Mouse (Mus musculus) telencephalon, adult 2 months (tissue): ENCODE data around the gene Ddc.

ENCODE experiments used
- DNase-seq: peaks from one replicate; pipeline ENCODE4 v3.0.0-alpha.2; 2011; ENCODE audit warnings: low read depth, low spot score

The Ddc gene

DNA sequence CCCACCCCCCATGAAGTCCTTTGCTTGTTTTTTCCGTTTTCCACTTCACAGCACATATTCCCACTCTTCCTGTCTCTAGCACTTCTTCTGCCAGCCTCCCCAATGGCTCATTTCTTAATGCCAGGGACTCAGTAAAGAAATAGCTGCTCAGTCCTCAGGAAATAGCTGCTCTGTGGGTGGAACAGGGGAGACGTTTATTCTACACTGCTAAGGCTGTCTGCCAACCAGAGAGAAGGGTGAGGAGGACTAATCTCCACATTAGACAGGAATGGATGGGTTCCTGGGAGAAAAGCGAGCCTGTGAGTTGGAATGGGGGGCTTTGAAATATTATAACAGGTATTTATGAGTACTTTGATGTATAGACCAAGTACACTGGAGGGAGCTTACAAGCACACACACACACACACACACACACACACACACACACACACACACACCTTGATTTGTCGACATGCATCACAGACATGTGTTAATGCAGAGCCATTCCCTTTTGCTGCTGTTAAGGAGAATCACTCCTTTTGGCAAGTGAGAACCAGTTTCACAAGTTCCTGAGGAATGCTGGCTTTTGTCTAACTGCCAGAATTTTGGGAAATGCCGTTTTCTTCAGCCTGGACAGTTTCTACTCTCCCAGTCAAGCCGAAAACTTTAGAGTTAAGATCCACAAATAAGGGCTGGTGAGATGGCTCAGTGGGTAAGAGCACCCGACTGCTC, 9.9 kb upstream of the Ddc start:
- peak; percentile 27 for DNase-seq

DNA sequence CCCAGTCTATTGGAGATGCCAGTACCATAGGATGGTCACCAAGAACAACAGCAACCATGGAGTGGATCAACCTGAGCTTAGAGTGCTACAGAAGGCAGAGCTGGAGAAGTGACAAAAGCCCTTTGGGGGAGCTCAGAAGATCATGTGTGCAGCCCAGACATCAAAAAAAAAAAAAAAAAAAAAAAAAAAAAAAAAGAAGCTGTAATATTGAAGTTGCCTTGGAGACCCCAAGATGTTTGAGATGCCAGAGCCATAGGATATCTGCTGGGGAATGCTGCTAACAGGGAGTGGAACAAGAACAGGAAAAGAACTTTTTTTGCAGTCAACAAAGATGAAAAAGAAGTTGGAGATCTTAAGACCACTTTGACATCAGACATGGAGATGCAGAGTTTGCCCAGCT, 7.6 kb upstream of the Ddc start:
- no peak for DNase-seq

DNA sequence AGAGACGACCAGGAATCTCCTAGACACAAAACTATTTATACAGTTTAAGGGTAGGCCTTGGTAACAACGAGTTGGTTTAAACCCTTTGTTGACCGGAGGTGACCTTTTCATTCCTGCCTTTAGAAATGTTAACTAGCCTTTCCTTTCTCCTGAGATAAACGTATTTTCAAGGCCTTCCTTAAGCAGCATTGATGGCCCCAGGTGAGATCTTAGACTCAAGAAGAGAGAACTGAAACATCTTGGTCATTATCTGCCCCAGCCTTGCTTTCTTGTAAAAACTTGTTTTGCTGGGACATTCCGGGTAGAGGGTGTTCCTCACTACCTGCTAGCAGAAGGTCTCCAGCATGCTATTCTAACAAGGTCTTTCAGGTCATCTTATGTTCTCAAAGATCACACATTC, 7.1 kb upstream of the Ddc start:
- no peak for DNase-seq

DNA sequence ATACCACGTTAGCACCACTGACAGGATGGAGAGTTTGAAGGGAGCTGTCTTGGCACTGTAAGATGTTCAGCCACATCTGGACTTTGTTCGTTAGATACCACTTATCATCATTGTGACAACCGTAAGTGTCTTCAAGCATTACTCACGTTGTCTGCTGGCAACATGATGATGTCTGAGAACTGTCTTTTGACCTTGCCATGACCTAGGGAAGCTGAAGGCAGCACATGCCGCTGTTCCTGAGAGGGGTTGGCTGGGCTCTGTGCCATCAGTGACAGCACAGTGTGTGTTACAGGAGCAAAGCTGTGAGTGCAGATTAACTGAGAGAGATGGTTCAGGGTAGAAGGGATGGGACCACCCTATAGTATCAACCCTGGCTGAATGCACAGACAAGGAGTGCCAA, 3.6 kb upstream of the Ddc start:
- no peak for DNase-seq

DNA sequence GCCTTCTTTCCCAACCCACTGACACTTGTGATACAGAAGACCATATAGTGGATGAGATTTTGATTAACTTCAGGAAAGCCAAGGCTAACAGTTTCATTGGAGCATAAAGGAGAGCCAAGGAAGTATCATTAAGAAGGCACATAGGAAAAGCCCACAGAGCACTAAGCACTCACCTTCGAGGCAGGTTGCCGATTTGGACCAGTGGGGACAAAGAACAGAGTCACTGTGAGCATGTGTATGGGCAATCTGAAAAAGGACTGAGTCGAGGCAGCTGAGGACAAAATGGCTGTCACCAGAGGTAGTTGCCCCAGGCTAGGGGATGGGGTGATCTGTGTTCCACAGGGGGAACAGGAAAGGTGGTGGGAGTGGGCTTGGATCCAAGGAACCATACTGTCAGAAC, 552 bp upstream of the Ddc start:
- DNase-seq: no peak

DNA sequence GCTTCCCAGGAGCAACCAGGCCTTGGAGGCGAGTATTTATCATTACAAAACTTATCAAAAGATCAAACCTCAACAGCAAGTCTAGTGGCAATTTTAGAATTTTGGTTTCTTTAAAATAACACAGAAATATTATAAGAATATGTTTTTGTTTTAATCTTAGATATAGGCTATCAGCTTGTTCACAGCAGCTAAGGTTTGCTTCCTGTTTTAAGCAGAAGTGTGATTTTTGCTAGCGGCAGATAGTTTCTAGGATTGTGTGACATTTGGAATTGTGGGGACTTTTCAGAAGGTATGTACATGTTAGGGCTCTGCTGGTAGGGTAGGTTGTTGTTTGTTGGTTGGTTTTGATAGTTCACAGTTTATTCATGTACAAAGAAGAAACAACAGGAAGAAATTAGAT, 2.5 kb downstream of the Ddc start:
- no peak for DNase-seq

DNA sequence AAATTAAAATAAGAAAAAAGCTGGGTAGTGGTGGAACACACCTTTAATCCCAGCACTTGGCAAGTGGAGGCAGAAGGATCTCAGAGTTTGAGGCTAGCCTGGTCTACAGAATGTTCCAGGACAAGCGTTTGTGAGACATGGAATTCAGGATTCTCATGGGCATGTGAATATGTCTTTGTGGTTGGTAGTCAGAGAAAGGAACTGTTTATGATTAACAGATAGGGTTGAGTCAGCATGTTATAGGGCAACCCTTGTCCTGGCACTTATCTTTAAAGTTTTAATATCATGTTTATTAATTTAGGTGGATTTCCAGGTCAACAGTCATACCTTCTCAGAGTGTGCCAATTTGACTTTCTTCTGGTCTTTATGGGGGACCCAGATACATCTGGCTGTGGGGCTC, 4.2 kb downstream of the Ddc start:
- no peak for DNase-seq

DNA sequence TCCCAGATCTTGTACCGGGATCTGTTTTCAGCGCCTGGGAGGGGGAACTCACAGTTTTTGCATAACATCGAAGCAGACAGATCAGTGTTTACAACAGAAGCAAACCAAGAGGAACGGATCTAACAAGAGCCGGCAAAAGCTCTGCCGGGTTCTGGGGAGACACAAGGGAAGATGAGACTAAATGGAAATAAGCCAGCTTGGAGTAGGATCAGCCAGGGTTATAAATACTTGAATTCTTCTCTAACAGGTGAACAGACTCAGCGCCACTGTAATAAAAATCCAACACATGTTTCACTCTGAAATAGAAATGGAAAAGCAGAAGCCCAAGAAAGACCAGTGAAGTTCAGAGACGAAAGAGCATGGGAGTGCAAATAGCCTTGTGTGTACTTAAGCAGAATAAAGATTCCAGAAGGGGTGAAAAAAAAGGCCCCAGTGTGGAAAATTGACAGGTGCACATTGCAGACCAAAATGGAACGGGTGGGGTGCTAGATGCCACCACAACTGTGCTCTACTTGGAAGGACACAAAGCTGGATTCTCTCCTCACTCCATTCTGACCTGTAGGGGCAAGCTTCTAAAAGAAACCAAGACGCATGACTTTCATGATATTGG, 4.8 kb downstream of the Ddc start:
- DNase-seq: no peak

DNA sequence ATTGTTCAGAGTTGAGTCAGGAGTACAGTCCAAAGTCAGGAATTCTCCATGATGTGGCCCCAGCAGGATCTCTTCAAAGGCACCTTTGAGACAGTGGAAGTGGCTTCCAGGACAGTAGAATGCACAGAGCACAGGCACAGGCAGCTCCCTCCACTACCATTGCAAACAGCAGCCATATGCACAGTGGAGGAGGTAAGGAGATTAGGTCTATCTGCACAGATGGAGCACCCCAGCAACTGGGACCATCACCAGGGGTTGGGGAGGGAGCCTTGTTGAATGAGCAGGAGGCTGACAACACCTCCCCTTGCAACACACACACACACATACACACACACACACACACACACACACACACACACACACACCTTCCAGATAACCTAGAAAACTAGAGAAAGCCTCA, 6.1 kb downstream of the Ddc start:
- no peak for DNase-seq

DNA sequence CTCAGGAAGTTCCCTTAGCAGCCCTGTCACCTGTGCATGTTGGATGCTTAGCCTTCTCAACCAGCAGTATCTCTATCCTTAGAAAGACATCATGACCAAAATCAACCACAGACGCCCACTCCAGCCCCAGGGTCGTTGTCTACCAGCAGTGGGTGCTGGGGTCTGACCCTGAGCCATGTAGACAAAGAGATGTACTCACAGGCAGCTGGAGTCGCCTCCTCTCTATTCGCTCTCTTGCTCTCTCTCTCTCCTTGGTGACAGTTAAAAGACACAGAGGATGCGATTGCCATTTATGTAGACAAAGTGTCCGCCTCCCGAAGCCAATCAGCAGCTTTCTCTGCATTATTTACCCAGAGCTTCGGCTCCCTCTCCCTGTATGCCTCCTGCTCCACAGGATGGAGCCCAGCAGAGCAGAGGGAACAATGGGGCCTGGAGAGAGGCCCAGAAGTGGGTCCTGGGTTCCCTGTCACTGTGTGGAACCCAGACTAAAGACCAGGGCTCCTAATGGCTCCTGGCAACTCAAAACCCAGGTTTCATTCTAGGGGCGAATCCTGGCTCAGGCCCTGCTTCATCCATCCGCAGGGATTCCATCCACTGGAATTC, 7.7 kb downstream of the Ddc start:
- no peak for DNase-seq

DNA sequence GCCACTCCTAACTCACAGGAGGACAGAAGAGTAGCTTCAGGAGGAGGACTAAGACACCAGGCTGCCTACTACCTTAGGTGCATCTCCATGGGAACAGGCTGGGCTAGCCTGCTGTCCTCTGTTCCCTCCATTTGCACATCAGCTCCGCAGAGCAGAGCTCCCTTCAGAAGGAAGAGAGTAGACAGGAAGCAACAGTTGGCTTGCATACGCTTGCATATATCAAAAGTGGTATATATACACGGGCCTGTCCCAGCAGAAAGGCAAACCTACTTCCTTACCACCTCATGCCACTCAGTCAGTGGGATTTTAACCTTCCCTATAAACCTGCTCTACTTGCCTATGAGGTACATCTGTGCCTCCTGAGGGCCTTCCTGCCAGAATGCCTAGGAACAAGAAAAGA, 9.2 kb downstream of the Ddc start:
- no peak for DNase-seq

DNA sequence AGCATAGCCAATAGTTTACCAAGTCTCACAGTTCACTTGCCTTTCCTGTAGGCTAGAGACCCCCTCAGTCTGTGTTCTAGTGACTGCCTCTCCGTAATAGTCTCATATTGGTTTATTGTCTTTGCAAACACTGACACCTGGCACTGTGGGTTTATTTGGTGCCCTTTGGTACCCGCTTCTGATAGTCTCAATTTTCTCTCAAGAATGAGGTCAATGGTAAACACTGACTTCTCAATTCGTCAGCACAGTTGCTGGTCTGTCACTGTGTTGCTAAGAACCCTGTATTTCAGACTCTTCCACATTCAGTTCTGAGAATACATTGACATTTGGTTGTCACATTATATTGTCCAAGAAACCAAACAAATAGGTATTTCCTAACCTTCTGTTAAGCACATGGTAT, 9.9 kb downstream of the Ddc start:
- no peak for DNase-seq

DNA sequence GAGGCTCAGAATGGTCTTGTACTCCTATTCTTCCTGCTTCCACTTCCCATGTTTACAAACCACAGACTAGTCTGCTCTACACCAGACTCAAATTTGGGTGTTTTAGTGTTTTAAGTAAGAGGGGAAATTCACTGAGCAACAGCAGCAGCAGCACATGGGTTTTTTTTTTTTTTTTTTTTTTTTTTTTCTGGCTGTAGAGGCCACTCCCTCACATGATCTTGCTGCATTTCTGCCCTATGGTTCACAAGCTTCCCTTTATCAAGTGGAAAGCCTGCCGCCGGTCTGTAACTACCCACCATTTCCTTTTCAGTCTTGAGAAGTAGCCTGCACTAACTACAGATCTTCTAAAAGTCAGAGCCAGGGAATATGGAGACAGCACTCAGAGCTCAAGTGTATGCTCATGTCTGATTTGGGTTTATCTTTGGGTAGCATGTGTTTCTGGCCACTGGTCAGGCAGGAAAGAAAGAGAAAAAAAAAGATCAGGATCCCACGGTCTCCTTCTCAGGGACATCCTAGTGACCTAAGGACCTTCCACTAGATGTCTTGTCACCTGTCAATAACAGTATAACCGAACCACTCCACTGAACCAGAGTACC, 11.4 kb downstream of the Ddc start:
- no peak for DNase-seq

DNA sequence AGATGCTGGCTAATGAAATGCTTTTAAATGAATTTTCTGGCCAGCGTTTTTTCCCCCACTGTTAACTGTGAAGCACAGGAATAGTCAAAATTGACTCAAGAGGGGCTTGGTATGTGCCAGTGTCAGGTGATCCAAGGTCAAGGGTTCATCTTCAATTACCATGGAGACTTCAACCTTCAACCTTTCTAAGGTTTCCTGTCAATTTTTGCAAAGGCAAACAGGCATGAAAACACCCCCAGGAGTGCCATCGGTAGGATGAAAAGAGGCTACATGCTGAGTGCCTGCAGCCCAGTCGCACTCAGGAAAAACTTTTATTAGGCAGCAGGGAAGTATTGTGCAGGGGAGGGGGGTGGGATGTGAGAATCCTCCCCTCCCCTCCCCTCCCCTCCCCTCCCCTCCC, 12.0 kb downstream of the Ddc start:
- DNase-seq: no peak

DNA sequence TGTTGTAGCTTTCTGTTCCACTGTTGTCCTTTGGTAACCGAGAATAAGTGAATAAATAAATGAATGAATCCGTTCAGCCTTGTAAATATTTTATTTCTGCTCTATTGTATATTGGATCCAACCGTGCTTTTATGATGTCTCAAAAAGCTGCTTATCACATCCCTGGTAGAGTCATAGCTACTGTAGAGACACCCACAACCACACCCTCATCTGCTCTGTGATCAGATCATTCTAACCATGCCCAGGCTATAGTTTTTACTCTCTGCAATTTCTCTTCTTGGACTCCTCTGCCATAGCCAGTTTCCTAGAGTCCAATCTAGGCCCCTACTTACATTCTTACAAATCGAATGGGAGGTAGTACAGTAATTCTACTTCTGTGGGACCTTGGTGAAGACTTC, 12.7 kb downstream of the Ddc start:
- DNase-seq: no peak

DNA sequence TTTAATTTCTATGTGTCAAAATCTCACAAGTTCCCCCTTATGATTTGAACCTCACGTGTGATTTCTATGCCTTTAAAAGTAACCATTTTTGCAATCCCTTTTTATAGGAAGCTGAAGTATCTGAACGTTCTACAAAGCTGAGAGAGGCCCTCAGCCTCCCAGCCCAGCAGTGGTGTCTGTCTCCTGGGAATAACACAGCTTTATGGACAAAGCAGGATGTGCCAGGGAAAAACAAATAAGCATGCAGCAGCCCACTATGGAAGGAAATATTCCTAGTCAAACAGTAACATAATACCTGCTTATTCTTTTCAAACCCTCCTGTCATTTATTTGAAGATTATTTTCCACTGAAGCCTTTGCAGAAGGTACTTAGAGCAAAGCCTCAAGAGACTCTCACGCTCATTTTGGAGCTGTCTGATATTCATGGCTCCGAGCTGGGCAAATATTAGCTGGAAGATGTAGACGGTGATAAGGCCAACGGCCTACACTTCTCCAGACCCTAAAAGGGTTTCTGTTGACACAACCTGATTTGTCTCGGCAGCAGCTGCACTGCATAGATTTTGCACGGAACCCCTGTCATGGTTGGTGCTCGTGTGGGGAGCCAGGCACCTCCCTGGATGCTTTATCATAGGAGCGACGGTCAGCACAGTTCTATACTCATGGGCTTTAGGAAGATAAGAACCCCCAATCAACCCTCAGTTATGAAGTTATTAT, 13.3 kb downstream of the Ddc start:
- DNase-seq: no peak

DNA sequence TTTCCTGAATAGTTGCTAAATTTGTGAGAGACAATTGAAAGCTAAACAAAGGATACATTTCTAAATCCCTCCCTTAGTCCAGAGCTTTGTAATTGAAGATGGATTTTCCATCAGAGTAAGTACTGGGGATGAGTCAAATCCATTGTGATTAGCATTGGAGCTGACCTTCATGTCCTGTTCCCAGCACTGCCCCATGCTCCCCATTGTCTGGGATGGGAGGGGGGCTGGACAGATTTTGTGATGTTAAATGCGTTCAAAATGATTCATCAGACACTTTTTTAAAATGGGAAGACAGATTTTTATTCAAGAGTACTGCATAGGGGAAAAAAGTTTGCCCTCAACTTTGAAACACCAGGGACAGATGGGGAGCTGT, 16.2 kb downstream of the Ddc start:
- DNase-seq: no peak

DNA sequence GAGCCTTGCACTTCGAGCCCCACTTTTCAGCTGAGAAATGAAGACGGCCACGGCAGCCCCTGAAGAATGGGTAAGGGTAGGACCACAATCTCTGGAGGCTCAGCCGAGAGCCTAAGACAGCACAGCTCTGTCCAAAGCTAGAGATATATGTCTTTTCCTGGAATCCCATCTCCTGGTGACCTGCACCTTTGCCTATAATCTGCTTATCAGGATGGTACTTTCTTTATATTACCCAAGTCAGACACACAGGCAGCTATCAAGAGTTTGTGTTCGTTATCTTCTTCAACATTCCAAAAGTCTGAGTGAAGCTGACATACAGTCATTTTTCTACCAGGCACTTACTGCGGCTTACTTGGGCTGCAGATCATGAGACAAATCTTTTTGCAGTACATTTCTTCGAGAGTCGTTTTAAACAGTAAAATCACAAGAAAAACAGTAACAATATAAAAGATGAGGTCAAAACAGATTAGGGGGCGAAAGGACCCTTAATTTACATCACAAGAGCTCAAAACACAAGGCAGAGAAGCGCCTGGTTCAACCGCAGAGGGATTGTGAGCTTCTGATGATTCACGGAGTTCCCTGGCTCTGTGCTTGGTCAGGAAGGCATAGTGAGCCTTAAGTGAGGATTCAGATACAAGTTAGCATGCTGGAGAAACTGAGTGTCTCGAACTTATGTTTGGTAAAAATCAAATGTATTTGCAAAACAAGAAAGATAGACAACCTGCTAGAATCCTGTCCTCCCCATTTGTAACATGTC, 16.7 kb downstream of the Ddc start:
- DNase-seq: no peak

DNA sequence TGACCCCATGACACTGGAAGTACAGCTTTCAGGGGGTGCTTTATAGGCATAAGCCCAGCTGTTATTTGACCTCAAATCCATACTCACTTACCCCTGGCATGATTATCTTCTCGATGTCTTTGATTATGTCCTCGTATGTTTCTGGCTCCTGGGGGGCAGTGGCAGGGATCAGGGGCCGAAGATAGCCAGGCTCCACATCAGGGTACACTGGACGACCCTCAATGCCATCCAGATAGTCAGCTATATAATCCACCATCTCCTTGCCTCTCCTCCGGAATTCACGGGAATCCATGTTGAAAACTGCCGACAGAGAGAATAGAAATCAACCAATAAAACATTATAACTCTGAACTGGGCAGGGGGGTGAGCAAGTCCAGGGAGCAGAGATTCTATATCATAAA, 17.6 kb downstream of the Ddc start:
- no peak for DNase-seq

DNA sequence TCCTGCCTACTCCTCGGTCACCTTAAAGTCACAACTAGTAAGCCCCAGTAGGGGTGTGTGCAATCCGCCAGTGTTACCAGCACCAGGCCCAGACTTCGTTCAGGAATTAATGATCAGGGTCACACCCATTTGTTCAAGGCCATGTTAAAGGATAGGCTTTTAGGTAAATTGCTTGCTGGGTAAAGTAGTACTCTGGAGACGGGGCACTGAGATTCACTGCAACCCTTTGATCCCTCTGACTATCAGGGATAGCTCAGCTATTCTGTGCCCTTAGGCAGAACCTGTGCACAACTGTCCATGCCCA, 18.3 kb downstream of the Ddc start:
- DNase-seq: no peak

DNA sequence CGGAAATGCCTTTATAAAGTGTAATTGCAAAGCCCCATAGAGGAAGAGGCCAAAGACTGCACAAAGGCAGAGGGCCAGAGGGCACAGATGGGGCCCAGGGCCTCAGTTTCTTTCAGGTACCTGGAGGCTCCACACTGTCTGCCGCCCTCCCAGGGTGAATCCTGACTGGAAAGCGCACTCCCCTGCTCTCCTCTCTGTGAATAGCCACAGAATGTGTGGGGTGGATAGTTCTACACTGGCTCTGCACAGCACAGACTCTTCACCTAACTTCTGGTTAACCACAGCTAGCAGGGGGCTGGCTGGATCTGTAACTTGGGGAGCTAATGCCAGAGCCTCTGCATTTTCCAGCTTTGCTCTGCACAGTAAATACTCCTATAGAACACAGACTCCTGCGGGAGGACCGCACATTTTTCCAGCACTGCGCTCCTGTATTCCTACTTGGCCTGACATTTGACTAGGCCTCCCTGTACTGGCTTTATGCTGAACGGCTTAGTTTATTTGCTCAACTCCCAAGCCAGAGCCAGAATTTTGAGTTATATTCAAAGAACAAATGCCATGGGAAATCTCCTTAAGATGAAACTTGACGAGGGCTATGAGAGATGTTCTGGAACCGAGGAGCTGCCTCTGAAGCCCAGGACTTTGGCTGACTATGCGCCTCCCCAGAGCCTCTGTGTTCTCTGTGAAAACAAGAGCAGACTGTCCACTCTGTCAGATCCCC, 18.8 kb downstream of the Ddc start:
- no peak for DNase-seq
